Mouse (Mus musculus) limb, embryonic 11.5 days (tissue): ENCODE measurements at regions not wholly inside any gene's neighbourhood (a gene's known extent, or its start where the extent isn't known, plus 50 kb on each side); places are given as distances from the start of the nearest gene placed in this dataset.

Source experiments
- ATAC-seq: fragments of 200-750 bp; cut with Nextera tagmentation; 2 replicates; pipeline ENCODE4 v1.8.0; 2017; ENCODE audit warnings: low read depth; ENCODE audit not compliant: insufficient number of reproducible peaks, low FRiP score, low TSS enrichment
- DNase-seq: peaks from one replicate; pipeline ENCODE4 v3.0.0-alpha.2; 2015; ENCODE audit warnings: low spot score
- H3K27ac ChIP-seq: fragments of 300-500 bp; sonication (generic); replicated peaks from 2 replicates; pipeline ENCODE4 v1.5.1; 2014; ENCODE audit warnings: low read depth, mild to moderate bottlenecking, low read length
- H3K27me3 ChIP-seq: fragments of 300-500 bp; sonication (generic); 2 replicates; pipeline ENCODE4 v1.6.1; 2014; ENCODE audit warnings: mild to moderate bottlenecking, low read length, mixed read lengths; ENCODE audit not compliant: control insufficient read depth, insufficient read depth
- H3K36me3 ChIP-seq: fragments of 300-500 bp; sonication (generic); 2 replicates; pipeline ENCODE4 v1.6.1; 2014; ENCODE audit warnings: mild to moderate bottlenecking, low read length, moderate library complexity, mixed read lengths; ENCODE audit not compliant: control insufficient read depth, insufficient read depth
- H3K4me1 ChIP-seq: fragments of 300-500 bp; sonication (generic); 2 replicates; pipeline ENCODE4 v1.6.1; 2014; ENCODE audit warnings: low read length, mixed read lengths; ENCODE audit not compliant: control insufficient read depth, insufficient read depth
- H3K4me2 ChIP-seq: fragments of 300-500 bp; sonication (generic); 2 replicates; pipeline ENCODE4 v1.6.1; 2014; ENCODE audit warnings: low read depth, mild to moderate bottlenecking, moderate library complexity; ENCODE audit not compliant: severe bottlenecking
- H3K4me3 ChIP-seq: fragments of 300-500 bp; sonication (generic); 2 replicates; pipeline ENCODE4 v1.5.1; 2014; ENCODE audit warnings: low read depth, low read length
- H3K9ac ChIP-seq: fragments of 300-500 bp; sonication (generic); 2 replicates; pipeline ENCODE4 v1.6.1; 2014; ENCODE audit warnings: mild to moderate bottlenecking, low read length
- H3K9me3 ChIP-seq: fragments of 300-500 bp; sonication (generic); 2 replicates; pipeline ENCODE4 v1.6.1; 2016; ENCODE audit warnings: low read length; ENCODE audit not compliant: control insufficient read depth
- WGBS: fragments of 180-500 bp; shearing (Covaris S2); extraction: QIAGEN DNeasy Blood & Tissue Kit; methylation state at CpG from one replicate; pipeline ENCODE4 v1.1.7; 2014; 5-methylcytosine and 5-hydroxymethylcytosine counted together

- peak overlapping the region; percentile 78 for H3K27ac ChIP-seq
- no peak overlapping the region for H3K9ac ChIP-seq
- H3K27me3 ChIP-seq: no peaks in the 10 kb centered on the region
- H3K36me3 ChIP-seq: no peaks in the 10 kb centered on the region
- DNase-seq (peak; percentile 72), ATAC-seq (peak; percentile 79)
- H3K4me3 ChIP-seq: no peak overlapping the region
- H3K9me3 ChIP-seq: no peaks in the 10 kb centered on the region
- H3K4me1 ChIP-seq: peaks cover 12% of the 10 kb centered on the region
- 21% methylated on average over 10 of the region's 10 CpGs for whole genome bisulfite sequencing
- no peak overlapping the region for H3K4me2 ChIP-seq
Observed at GRCm38 (mm10) chr4:12595801-12596515, 424.1 kb upstream of the Fam92a start.

- Histone ChIP-seq H3K4me1 (peaks cover 12% of the 10 kb centered on the region), H3K36me3 (no peaks in the 10 kb centered on the region), H3K4me3 (no peak overlapping the region), H3K27ac (no peak overlapping the region), H3K4me2 (no peak overlapping the region), H3K9ac (no peak overlapping the region), H3K27me3 (no peaks in the 10 kb centered on the region), H3K9me3 (no peaks in the 10 kb centered on the region)
- no peak for DNase-seq
- WGBS: 10% methylated on average over 3 of the region's 3 CpGs
- no peak for ATAC-seq
Observed at GRCm38 (mm10) chr4:12592973-12593372, 421.2 kb upstream of the Fam92a start.

- Histone ChIP-seq H3K4me3 (no peak overlapping the region), H3K4me1 (no peaks in the 10 kb centered on the region), H3K9ac (no peak overlapping the region), H3K27me3 (no peaks in the 10 kb centered on the region), H3K4me2 (no peak overlapping the region), H3K36me3 (no peaks in the 10 kb centered on the region), H3K27ac (no peak overlapping the region), H3K9me3 (no peaks in the 10 kb centered on the region)
- ATAC-seq (no peak), DNase-seq (no peak)
- 86% methylated on average over 4 of the region's 4 CpGs for WGBS
Observed at GRCm38 (mm10) chr4:12578102-12578501, 406.3 kb upstream of the Fam92a start.

DNA sequence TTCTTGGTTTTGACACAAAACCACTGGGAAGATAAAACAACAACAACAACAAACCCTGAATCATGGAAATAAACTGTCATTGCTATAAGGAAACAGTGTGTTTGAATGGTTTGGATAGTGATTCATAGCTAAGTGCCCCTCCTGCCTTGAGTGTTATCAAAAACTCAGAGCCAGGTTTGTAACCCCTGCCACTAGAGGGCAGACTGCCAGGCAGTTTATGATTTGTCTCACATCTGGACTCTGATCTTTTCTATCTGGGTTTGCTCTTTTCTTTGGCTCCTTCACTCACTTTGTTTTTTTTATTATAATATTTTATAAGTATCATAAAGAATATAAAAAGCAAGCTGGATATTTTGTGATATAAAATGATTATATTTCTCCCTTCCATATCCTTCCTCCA, 400.1 kb upstream of the Fam92a start:
- H3K27me3 ChIP-seq: no peaks in the 10 kb centered on the region
- no peak overlapping the region for H3K4me2 ChIP-seq
- no peak overlapping the region for H3K9ac ChIP-seq
- peaks cover 4% of the 10 kb centered on the region; the same call in 1 of the 2 replicates for H3K4me1 ChIP-seq
- ATAC-seq (no peak), DNase-seq (no peak)
- no peaks in the 10 kb centered on the region for H3K36me3 ChIP-seq
- no peak overlapping the region for H3K4me3 ChIP-seq
- H3K27ac ChIP-seq: no peak overlapping the region
- no peaks in the 10 kb centered on the region for H3K9me3 ChIP-seq

- H3K4me2 ChIP-seq: no peak overlapping the region
- no peaks in the 10 kb centered on the region for H3K9me3 ChIP-seq
- no peak for ATAC-seq
- H3K36me3 ChIP-seq: no peaks in the 10 kb centered on the region
- 77% methylated on average over 7 of the region's 7 CpGs for WGBS
- no peak overlapping the region for H3K27ac ChIP-seq
- no peak overlapping the region for H3K9ac ChIP-seq
- no peak overlapping the region for H3K4me3 ChIP-seq
- no peak for DNase-seq
- peaks cover 4% of the 10 kb centered on the region; the same call in 1 of the 2 replicates for H3K4me1 ChIP-seq
- no peaks in the 10 kb centered on the region for H3K27me3 ChIP-seq
Observed at GRCm38 (mm10) chr4:12570689-12571088, 398.9 kb upstream of the Fam92a start.

- no peak for ATAC-seq
- H3K4me2 ChIP-seq: no peak overlapping the region
- DNase-seq: no peak
Observed at GRCm38 (mm10) chr4:12567643-12568042, 395.8 kb upstream of the Fam92a start.

DNA sequence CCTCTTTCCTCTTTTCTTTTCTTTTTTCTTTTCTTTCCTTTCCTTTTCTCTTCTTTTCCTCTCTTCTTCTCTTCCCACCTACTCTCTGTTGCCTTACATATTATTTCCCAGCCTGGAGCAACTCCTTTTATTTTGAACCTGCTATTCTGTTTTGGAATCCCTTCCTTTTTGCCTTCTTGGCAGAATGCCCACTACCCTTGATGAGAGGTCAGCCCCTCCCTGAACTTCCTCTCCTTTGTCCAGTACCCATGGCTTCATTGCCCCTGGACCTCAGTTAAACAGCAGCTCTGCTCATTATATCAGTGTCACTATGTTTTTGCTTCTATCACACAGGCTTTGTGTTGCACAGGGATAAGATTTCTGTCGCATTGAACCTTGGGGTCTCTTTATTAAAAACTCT, 391.2 kb upstream of the Fam92a start:
- Histone ChIP-seq H3K9ac (no peak overlapping the region), H3K4me2 (no peak overlapping the region), H3K27me3 (no peaks in the 10 kb centered on the region), H3K36me3 (no peaks in the 10 kb centered on the region), H3K4me1 (peaks cover 8% of the 10 kb centered on the region), H3K9me3 (no peaks in the 10 kb centered on the region), H3K27ac (no peak overlapping the region), H3K4me3 (no peak overlapping the region)
- ATAC-seq: no peak
- 82% methylated on average over 1 of the region's 1 CpGs for WGBS
- DNase-seq: no peak

More at GRCm38 (mm10) chr4:12567643-12568042, 395.8 kb upstream of the Fam92a start:
- H3K27ac ChIP-seq: no peak overlapping the region
- no peaks in the 10 kb centered on the region for H3K36me3 ChIP-seq
- WGBS: 53% methylated on average over 5 of the region's 5 CpGs
- H3K4me1 ChIP-seq: peaks cover 4% of the 10 kb centered on the region; the same call in 1 of the 2 replicates
- H3K9ac ChIP-seq: no peak overlapping the region
- H3K27me3 ChIP-seq: no peaks in the 10 kb centered on the region
- H3K9me3 ChIP-seq: no peaks in the 10 kb centered on the region
- H3K4me3 ChIP-seq: no peak overlapping the region

GRCm38 (mm10) chr4:12560546-12560945, 388.7 kb upstream of the Fam92a start:
- peaks cover 4% of the 10 kb centered on the region for H3K4me1 ChIP-seq
- WGBS: 82% methylated on average over 3 of the region's 3 CpGs
- DNase-seq: no peak
- no peak overlapping the region for H3K4me3 ChIP-seq
- no peak overlapping the region for H3K9ac ChIP-seq
- ATAC-seq: no peak
- H3K27ac ChIP-seq: no peak overlapping the region
- H3K4me2 ChIP-seq: no peak overlapping the region
- no peaks in the 10 kb centered on the region for H3K36me3 ChIP-seq
- no peaks in the 10 kb centered on the region for H3K9me3 ChIP-seq
- H3K27me3 ChIP-seq: no peaks in the 10 kb centered on the region

DNA sequence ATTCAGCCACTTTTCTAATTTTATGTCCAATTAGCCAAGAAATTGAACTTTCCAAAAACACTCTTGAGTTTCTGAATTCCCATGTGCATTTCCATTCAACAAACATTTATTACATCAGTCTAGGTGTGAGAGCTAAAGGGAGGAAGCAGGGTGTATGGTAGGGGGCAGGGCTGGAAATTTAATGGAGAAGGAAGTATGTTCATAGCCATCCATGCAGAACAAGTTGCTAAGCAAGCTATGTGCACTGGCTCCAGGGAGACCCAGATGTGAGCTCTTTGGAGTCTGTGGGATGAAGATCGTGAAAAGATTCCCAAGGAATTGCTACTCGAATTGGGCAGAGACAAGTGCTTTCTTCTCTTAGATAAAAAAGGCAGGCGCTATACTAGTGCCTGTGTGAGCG, 388.2 kb upstream of the Fam92a start:
- H3K27ac ChIP-seq: no peak overlapping the region
- WGBS: 79% methylated on average over 4 of the region's 4 CpGs
- no peaks in the 10 kb centered on the region for H3K27me3 ChIP-seq
- no peak for DNase-seq
- H3K36me3 ChIP-seq: no peaks in the 10 kb centered on the region
- no peak for ATAC-seq
- H3K9me3 ChIP-seq: no peaks in the 10 kb centered on the region
- H3K4me3 ChIP-seq: no peak overlapping the region
- peaks cover 4% of the 10 kb centered on the region for H3K4me1 ChIP-seq
- no peak overlapping the region for H3K4me2 ChIP-seq
- no peak overlapping the region for H3K9ac ChIP-seq
